Mouse (Mus musculus): Measurements from ENCODE around the gene Fpgs. TPM values are rescaled to one million over a fixed set of nuclear protein-coding genes. Genes with fewer than 3 reads are reported as not detected.

The Fpgs gene
- polyA plus RNA-seq, 1 experiment from 2014 or later: 19.9 TPM

DNA sequence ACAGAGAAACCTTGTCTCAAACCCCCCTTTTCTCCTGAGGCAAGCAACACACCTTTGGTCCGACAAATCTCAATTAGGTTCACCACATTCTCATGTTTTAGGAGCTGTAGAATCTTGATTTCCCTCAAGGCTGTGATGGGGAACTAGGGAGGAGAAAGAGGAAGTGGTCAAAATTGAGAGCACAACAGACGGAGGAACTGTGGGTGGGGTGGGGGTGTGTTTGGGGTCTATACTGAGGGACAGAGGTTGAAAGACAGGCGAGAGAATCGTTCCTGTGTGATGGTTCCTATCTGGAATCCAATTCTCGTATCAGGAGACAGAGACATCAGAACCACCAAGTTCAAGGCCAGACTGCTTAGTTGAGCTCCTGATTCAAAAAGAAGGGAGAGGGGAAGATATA is 6.5 kb upstream of the Fpgs start:
- H3K36me3 ChIP-seq: peaks cover 50% of the 10 kb centered on the region
- WGBS: 91% methylated on average over 5 of the region's 5 CpGs
- no peaks in the 10 kb centered on the region for H3K27me3 ChIP-seq

DNA sequence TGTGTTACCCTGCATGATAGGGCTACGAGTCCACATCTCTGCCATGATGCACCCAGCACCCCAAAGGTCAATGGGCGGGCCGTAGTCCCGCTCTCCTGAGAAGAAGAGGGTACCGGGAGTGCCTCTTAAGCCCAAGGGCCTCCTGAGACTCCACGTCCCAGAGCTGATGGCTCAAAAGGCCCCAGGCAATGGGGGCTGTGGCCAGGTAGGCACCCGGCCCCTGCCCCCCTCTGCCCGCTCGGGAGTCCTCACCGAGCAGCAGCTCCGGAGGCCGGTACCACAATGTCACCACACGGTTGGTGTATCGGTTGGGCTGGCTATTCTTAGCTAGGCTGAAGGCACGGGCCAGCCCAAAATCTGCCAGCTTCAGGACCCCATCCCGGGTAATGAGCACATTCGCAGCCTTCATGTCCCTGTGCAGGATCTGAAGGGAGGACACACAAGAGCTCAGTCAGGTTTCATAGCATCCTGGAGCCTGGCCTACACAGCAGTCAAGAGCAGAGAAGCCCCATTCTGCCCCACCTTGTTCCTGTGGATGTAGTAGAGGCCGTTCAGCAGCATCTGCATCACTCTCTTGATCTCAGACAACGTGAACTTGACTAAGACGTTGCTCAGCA is 5.7 kb upstream of the Fpgs start:
- H3K36me3 ChIP-seq: peaks cover 57% of the 10 kb centered on the region
- H3K27me3 ChIP-seq: no peaks in the 10 kb centered on the region
- no peak overlapping the region for H3K4me3 ChIP-seq
- no peak overlapping the region for H3K4me2 ChIP-seq (replicated peaks)
- 90% methylated on average over 20 of the region's 20 CpGs for WGBS
- H3K27ac ChIP-seq (replicated peaks): no peak overlapping the region
- H3K9ac ChIP-seq (replicated peaks): no peak overlapping the region
- H3K9me3 ChIP-seq: no peaks in the 10 kb centered on the region
- peaks cover 21% of the 10 kb centered on the region for H3K4me1 ChIP-seq
- ATAC-seq (replicated peaks): no peak

More for the DNA sequence above, 6.5 kb upstream of the Fpgs start:
- Histone ChIP-seq H3K9ac (replicated peaks) (no peak overlapping the region), H3K4me2 (replicated peaks) (no peak overlapping the region), H3K9me3 (no peaks in the 10 kb centered on the region), H3K27ac (replicated peaks) (no peak overlapping the region), H3K4me1 (peaks cover 21% of the 10 kb centered on the region), H3K4me3 (no peak overlapping the region)
- no peak for ATAC-seq (replicated peaks)

DNA sequence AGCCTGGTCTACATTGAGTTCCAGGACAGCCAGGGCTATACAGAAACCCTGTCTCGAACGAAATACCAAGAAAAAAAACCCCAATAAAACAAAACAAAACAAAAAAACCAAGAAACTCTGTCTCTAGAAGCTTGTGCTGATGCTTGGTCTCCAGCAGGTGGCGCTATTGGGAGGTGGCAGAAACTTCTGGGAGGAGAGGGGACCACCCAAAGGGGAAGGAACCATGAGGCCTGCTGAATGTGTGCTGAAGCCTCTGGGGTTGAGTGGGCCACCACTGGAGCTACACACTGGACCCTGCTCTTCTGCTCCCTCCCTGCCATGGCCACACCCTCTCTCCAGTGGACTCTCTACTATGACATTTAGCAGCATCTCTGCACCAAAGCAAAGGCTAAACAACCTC is 4.7 kb upstream of the Fpgs start:
- peaks cover 66% of the 10 kb centered on the region for H3K36me3 ChIP-seq
- 27% methylated on average over 3 of the region's 3 CpGs for WGBS
- no peak overlapping the region for H3K27ac ChIP-seq (replicated peaks)
- no peak for ATAC-seq (replicated peaks)
- no peak overlapping the region for H3K4me3 ChIP-seq
- H3K27me3 ChIP-seq: no peaks in the 10 kb centered on the region
- no peaks in the 10 kb centered on the region for H3K9me3 ChIP-seq
- no peak overlapping the region for H3K4me2 ChIP-seq (replicated peaks)
- no peak overlapping the region for H3K9ac ChIP-seq (replicated peaks)
- H3K4me1 ChIP-seq: peaks cover 14% of the 10 kb centered on the region

DNA sequence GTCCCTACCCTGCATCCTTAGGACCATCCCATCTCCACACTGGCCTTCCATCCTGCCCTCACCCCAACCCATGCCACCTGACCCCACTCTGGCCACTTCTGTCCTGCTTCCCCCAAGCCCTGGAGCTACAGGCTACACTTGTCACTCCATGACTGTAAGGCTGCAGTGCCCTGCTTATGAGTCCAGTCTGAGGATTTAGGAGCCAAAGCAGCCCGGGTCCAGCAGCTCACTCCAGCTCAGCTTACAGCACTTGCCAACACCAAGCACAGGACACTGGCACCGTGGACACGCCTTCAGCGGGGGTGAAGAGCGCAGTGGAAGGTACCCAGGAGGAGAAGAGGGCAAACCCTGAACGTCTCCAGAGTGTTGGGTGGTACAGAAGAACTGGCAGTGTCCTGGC is 3.0 kb upstream of the Fpgs start:
- Histone ChIP-seq H3K4me2 (replicated peaks) (no peak overlapping the region), H3K27me3 (no peaks in the 10 kb centered on the region), H3K36me3 (peaks cover 74% of the 10 kb centered on the region), H3K4me3 (no peak overlapping the region), H3K9ac (replicated peaks) (no peak overlapping the region), H3K9me3 (no peaks in the 10 kb centered on the region), H3K27ac (replicated peaks) (no peak overlapping the region), H3K4me1 (peaks cover 12% of the 10 kb centered on the region)
- ATAC-seq (replicated peaks): no peak
- WGBS: 94% methylated on average over 6 of the region's 6 CpGs

DNA sequence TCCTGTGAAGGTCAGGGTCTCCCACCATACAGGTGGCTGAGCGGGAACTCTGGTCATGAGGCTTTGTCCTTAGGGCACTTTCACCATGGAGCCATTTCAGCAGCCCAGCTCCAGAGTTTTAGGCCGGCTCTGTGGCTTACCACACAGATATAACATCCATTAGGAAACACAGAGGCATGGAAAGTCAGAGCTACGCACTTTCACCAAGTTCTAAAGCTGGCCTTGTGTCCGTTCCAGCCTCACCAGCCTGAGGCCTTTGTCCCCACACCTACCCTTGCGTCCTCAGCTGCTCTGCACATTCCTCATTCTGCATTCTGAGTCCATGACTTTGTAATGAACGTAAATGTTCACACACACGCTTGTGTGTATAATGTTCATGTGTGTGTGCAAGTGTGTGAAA is 1.1 kb upstream of the Fpgs start:
- H3K9me3 ChIP-seq: no peaks in the 10 kb centered on the region
- H3K4me2 ChIP-seq (replicated peaks): no peak overlapping the region
- no peak overlapping the region for H3K4me3 ChIP-seq
- no peak overlapping the region for H3K9ac ChIP-seq (replicated peaks)
- no peak for ATAC-seq (replicated peaks)
- no peaks in the 10 kb centered on the region for H3K4me1 ChIP-seq
- peaks cover 67% of the 10 kb centered on the region for H3K36me3 ChIP-seq
- no peaks in the 10 kb centered on the region for H3K27me3 ChIP-seq
- 88% methylated on average over 7 of the region's 7 CpGs for WGBS
- H3K27ac ChIP-seq (replicated peaks): no peak overlapping the region

DNA sequence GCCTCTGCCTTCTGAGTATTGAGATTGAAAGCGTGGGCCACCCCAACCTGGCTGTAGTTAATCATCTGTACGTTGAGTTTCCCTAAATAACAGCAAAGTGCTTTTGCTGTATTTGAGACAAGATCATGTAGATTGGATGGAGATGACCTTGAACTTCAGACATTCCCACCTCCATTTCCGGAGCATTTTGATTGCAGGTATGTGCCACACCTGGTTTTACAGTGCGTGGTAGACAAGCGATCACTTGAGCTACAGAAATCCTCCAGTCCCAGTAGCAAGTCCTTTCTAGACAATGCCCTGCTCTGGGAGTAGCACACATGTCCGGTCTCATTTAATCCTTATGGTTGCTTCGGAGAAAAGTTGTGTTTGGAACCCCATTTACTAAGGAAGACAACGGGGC is 899 bp downstream of the Fpgs start:
- 94% methylated on average over 8 of the region's 8 CpGs for WGBS
- no peak for ATAC-seq (replicated peaks)
- no peak overlapping the region for H3K4me3 ChIP-seq
- no peaks in the 10 kb centered on the region for H3K27me3 ChIP-seq
- no peak overlapping the region for H3K4me2 ChIP-seq (replicated peaks)
- no peaks in the 10 kb centered on the region for H3K4me1 ChIP-seq
- H3K36me3 ChIP-seq: peaks cover 49% of the 10 kb centered on the region
- no peak overlapping the region for H3K27ac ChIP-seq (replicated peaks)
- H3K9ac ChIP-seq (replicated peaks): no peak overlapping the region
- no peaks in the 10 kb centered on the region for H3K9me3 ChIP-seq

DNA sequence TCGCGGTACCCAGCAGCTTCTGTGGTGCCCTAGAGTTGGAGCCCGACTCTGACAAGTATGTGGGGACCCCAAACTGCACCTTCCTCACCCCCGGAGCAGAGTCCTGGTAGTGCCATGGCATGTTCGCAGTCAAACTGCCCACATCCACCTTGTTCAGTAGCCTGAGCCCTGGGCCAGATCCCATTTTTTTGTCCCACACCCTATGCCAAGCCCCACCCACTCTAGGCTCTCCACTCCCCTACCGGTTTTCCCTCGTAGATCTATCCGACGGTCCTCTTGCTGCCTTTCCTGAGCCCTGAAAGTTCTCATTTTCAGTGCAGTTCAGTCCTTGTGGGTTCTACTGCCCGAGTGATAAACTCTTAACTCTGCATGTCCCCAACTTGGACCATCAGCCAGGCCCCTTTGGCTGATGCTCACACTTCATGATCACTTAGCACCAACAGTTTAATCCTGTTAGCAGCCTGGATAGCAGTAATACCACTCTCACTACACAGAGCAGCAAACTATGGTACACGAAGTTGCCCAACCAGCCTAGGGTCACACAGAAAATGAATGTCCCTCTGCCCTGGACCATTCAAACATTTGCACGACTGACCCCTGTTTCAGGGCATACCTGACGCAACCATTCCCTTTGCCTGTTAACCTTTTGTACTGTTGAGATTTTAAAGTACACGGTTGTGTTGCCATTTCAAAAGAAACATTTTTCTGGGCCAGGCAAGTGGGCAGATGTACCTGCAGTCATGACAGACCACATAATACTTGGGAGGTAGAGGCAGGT is 2.8 kb downstream of the Fpgs start:
- no peak for ATAC-seq (replicated peaks)
- Histone ChIP-seq H3K4me3 (no peak overlapping the region), H3K9ac (replicated peaks) (no peak overlapping the region), H3K36me3 (peaks cover 31% of the 10 kb centered on the region), H3K27ac (replicated peaks) (no peak overlapping the region), H3K4me2 (replicated peaks) (no peak overlapping the region), H3K9me3 (no peaks in the 10 kb centered on the region), H3K4me1 (no peaks in the 10 kb centered on the region), H3K27me3 (no peaks in the 10 kb centered on the region)
- 90% methylated on average over 14 of the region's 14 CpGs for whole genome bisulfite sequencing

DNA sequence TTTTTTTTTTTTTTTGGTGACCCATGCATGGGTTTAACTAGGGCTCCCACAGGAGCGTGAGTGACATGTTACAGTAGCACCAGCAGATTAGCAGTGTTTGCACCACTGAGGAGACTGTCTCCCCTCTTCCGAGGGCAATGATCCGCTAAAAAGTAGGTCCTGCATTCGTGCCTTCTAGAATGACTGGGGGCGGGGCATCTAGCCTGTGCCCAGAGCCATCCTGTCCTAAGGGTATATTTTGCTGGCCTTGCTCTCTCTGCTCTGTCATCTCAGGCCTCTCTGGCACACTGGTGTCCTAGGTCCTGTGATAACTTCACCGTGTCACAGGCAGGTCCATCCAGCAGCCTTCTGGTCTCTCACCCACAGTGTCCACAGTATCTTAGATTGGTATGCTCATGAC is 4.3 kb downstream of the Fpgs start:
- 88% methylated on average over 6 of the region's 6 CpGs for WGBS
- Histone ChIP-seq H3K4me3 (no peak overlapping the region), H3K27me3 (no peaks in the 10 kb centered on the region), H3K36me3 (peaks cover 18% of the 10 kb centered on the region), H3K9me3 (no peaks in the 10 kb centered on the region), H3K4me2 (replicated peaks) (no peak overlapping the region), H3K4me1 (no peaks in the 10 kb centered on the region), H3K27ac (replicated peaks) (no peak overlapping the region), H3K9ac (replicated peaks) (no peak overlapping the region)
- no peak for ATAC-seq (replicated peaks)

DNA sequence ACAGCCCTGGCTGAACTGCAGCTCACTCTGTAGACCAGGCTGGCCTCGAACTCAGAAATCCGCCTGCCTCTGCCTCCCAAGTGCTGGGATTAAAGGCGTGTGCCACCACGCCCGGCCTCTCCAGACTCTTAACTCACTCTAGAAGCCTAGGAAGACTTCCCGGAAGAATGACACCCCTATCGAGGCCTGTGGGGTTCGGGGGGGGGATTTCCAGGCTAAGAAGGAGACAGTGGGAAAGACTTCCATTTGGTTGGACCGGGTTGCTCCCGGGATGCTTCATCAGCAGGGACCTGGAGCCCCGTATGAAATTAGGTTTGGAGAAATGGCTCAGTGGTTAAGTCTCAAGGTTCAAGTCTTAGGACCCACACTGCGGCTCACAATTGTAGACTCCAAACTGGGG is 9.3 kb downstream of the Fpgs start:
- Histone ChIP-seq H3K9me3 (no peaks in the 10 kb centered on the region), H3K4me1 (peaks cover 15% of the 10 kb centered on the region), H3K36me3 (no peaks in the 10 kb centered on the region), H3K4me2 (replicated peaks) (peak overlapping the region; percentile 84), H3K9ac (replicated peaks) (peak overlapping the region; percentile 56; the same call in 1 of the 2 replicates), H3K4me3 (peak overlapping the region; percentile 77), H3K27ac (replicated peaks) (peak overlapping the region; percentile 71), H3K27me3 (no peaks in the 10 kb centered on the region)
- 86% methylated on average over 12 of the region's 12 CpGs for WGBS
- no peak for ATAC-seq (replicated peaks)

DNA sequence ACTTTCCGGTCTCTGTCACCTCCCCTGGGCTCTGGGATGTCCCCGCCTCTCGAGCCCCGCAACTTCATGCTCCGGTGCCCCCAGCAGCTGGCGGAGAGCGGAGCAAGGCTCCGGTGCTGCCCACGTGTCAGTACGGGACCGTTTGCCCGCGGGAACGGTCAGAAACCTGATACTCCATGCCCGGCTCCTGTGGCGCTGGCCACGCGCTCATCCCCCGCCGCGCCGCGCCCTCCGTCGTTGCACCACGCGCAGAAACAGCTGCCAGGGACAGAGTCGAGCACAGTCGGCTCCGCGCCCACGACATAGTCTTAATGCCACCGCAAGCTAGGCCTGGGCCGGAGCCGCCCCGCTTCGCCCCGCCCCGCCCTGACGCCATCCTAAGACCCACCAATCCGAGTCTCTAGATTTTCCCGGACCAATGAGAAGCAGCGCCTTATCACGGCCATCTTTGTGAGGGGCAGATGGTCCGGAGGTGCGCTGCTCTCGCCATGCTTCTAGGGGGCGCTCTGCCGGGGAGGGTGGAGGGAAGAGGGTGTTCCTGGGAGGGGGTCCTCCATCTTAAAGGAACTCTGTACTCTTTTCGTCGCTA is 10.0 kb downstream of the Fpgs start:
- Histone ChIP-seq H3K4me1 (peaks cover 15% of the 10 kb centered on the region), H3K36me3 (no peaks in the 10 kb centered on the region), H3K27me3 (no peaks in the 10 kb centered on the region), H3K4me3 (peak overlapping the region; percentile 77), H3K27ac (replicated peaks) (peak overlapping the region; percentile 72), H3K9me3 (no peaks in the 10 kb centered on the region), H3K4me2 (replicated peaks) (peak overlapping the region; percentile 84), H3K9ac (replicated peaks) (peak overlapping the region; percentile 86)
- ATAC-seq (replicated peaks): peak; percentile 99
- under 1% methylated on average over 51 of the region's 51 CpGs for WGBS

DNA sequence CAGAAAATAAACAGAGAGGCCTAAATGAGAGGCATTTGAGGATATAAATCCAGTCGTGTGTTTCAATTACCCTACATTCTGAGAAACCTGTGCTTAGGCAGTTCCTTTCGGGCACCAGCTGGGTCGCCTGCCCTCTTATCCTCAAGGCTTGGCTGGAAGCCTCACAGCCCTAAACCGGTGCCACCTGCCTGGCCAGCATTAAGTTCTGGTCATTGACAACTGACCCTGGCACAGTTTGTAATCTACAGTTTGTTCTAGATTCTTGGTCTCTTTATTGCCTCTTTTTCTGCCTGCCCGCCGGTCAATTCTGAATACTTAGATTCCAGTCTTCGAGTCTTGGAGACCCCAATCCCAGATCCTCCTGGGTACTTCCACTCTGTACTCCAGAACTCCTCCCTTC is 10.7 kb downstream of the Fpgs start:
- Histone ChIP-seq H3K9me3 (no peaks in the 10 kb centered on the region), H3K27ac (replicated peaks) (0 out of 2 replicates have a peak overlapping the region, but pooled peaks have one; percentile 72), H3K4me3 (peak overlapping the region; percentile 77), H3K27me3 (no peaks in the 10 kb centered on the region), H3K36me3 (no peaks in the 10 kb centered on the region), H3K4me2 (replicated peaks) (peak overlapping the region; percentile 84), H3K9ac (replicated peaks) (peak overlapping the region; percentile 86), H3K4me1 (peaks cover 15% of the 10 kb centered on the region)
- no peak for ATAC-seq (replicated peaks)
- 15% methylated on average over 7 of the region's 7 CpGs for WGBS

DNA sequence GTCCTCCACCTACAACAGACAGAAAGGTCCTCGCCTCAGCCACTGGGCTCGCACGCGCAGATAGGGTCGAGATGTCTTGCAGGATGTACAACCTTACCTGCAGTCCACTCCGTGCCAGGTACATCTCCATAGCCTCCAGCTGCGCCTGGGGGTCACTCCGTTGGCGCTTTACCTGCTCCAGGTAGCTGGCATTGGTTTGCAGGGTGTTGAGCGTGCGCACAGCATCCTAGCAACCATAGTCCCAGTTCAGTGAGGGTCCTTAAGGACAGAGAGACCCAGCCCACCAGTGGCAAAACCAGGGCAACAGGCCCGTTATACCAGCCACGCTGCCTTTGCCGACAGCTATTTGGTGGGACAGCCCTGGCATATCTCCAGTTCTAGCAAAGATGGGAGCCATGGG is 11.4 kb downstream of the Fpgs start:
- H3K4me3 ChIP-seq: no peak overlapping the region
- WGBS: 92% methylated on average over 14 of the region's 14 CpGs
- no peak for ATAC-seq (replicated peaks)

More for the DNA sequence above, 11.4 kb downstream of the Fpgs start:
- no peak overlapping the region for H3K9ac ChIP-seq (replicated peaks)
- H3K36me3 ChIP-seq: no peaks in the 10 kb centered on the region
- peaks cover 15% of the 10 kb centered on the region for H3K4me1 ChIP-seq
- no peak overlapping the region for H3K27ac ChIP-seq (replicated peaks)
- no peaks in the 10 kb centered on the region for H3K27me3 ChIP-seq
- 0 out of 2 replicates have a peak overlapping the region, but pooled peaks have one; percentile 84 for H3K4me2 ChIP-seq (replicated peaks)
- no peaks in the 10 kb centered on the region for H3K9me3 ChIP-seq
